Mouse (Mus musculus): Measurements from ENCODE around the gene Car9. TPM values are rescaled to one million over a fixed set of nuclear protein-coding genes. Genes with fewer than 3 reads are reported as not detected.

The Car9 gene
- 4.9 TPM in 2 replicates for polyA plus RNA-seq (2012; rRNA removed)
- polyA plus RNA-seq (2014; fragmentation: Nextera tagmentation; extraction: Ambion mirVana): 1.0 and 1.2 TPM in 2 replicates

DNA sequence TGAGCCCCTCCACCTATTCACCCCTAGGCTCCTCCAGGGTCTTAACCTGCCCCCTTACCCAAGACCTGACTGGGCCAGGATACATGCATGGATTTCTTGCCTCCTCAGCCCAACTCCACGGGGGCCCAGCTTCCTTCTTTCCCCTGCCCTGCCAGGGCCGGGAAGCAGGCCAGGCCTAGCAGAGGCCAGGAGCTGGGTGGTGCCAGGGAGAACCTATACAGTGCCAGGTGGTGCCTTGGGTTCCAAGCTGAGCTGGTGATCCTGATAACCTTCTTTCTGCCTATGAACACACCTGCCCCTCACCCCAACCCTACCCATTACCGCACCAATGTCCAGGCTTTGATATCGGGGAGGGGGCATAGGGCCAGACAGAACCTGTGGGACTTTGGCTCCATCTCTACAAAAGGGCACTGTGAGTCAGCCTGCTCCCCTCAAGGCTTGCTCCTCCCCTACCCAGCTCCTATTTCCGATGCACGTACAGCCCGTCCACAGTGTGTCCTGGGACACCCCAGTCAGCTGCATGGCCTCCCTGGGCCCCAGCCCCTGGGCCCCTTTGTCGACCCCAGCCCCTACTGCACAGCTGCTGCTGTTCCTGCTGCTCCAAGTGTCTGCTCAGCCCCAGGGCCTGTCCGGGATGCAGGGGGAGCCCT is at the start of gene Car9:
TSS of gene Car9 (plus strand) at position 431 of the 650 bp plus-strand sequence.
- Histone ChIP-seq H3K27ac (replicated peaks; ENCODE audit: low read depth, low read length) (no peak within 1 kb of the TSS), H3K9ac (ENCODE audit: low read depth, low read length, severe bottlenecking) (no peak within 1 kb of the TSS)
- no peak for ATAC-seq (ENCODE audit: low FRiP score, low read depth)

DNA sequence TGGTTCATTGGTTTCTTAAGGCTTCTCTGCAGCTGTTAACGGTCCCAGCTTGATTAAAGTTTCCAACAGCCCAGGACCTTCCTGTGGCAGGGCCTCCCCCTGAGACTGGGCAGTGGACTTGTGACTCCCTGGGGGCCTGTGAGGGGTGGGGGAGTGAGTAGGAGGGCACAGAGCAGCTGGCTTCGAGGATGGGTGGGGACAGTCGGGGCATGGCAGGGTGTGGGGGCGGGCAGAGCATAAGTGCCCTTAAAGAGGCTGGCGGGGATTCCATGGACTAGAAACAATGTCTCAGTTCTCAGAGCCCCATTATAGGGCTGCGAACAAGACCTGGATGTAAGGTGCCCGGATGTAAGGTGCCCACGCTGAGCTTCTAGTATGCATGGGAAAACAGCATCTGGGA is 49.6 kb upstream of the Car9 start:
- ATAC-seq (ENCODE audit: low FRiP score, low read depth) (no peak), DNase-seq (ENCODE audit: low spot score) (no peak)
- Histone ChIP-seq H3K4me3 (replicated peaks; ENCODE audit: low read length) (no peak overlapping the region), H3K36me3 (ENCODE audit: control insufficient read depth, insufficient read depth, low read length) (no peaks in the 10 kb centered on the region), H3K4me2 (replicated peaks; ENCODE audit: low read depth, low read length, severe bottlenecking) (no peak overlapping the region), H3K27me3 (ENCODE audit: control insufficient read depth, insufficient read depth, low read length) (peaks cover 29% of the 10 kb centered on the region), H3K4me1 (ENCODE audit: control insufficient read depth, insufficient read depth, low read length) (peaks cover 17% of the 10 kb centered on the region), H3K9me3 (ENCODE audit: control insufficient read depth, low read length) (no peaks in the 10 kb centered on the region), H3K9ac (ENCODE audit: low read depth, low read length, severe bottlenecking) (no peak overlapping the region), H3K27ac (replicated peaks; ENCODE audit: low read depth, low read length) (no peak overlapping the region)
- no peak for TF ChIP-seq POLR2A (IDR thresholded peaks at IDR 0.05; ENCODE audit: borderline replicate concordance, extremely low read depth, insufficient read depth, insufficient read length)
- 18% methylated on average over 8 of the region's 8 CpGs for WGBS

More for the DNA sequence above, at the start of gene Car9:
- 54% methylated on average over 9 of the region's 9 CpGs for WGBS
- no peak for DNase-seq (ENCODE audit: low spot score)
- Histone ChIP-seq H3K4me2 (replicated peaks; ENCODE audit: low read depth, low read length, severe bottlenecking) (peak within 1 kb of the TSS; percentile 77), H3K4me1 (ENCODE audit: control insufficient read depth, insufficient read depth, low read length) (peaks cover 25% of the 10 kb centered on the region), H3K27me3 (ENCODE audit: control insufficient read depth, insufficient read depth, low read length) (no peaks in the 10 kb centered on the region), H3K36me3 (ENCODE audit: control insufficient read depth, insufficient read depth, low read length) (no peaks in the 10 kb centered on the region), H3K4me3 (replicated peaks; ENCODE audit: low read length) (no peak within 1 kb of the TSS; the same call in 1 of the 2 replicates), H3K9me3 (ENCODE audit: control insufficient read depth, low read length) (no peaks in the 10 kb centered on the region)
- no peak for TF ChIP-seq POLR2A (IDR thresholded peaks at IDR 0.05; ENCODE audit: borderline replicate concordance, extremely low read depth, insufficient read depth, insufficient read length)

DNA sequence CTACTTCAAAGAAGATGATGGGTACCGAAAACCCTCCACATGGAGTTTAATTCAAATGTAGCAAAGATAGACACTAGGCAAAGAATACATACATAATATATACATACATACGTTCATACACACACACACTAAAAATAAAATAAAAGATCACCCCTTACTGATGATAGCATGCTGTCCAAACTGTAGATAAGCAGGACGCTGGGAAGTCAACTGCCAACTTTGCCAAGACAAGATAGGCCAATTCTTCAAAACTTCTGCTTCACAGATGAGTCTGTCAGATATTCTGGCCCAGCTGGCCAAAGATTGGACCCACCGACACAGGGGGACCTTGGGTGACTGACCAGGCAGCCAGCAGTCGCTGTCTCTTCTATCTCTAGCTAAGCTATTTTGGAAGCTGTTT is 43.7 kb upstream of the Car9 start:
- Histone ChIP-seq H3K36me3 (ENCODE audit: control insufficient read depth, insufficient read depth, low read length) (no peaks in the 10 kb centered on the region), H3K4me3 (replicated peaks; ENCODE audit: low read length) (no peak overlapping the region), H3K9me3 (ENCODE audit: control insufficient read depth, low read length) (no peaks in the 10 kb centered on the region), H3K9ac (ENCODE audit: low read depth, low read length, severe bottlenecking) (no peak overlapping the region), H3K4me1 (ENCODE audit: control insufficient read depth, insufficient read depth, low read length) (no peaks in the 10 kb centered on the region), H3K27ac (replicated peaks; ENCODE audit: low read depth, low read length) (no peak overlapping the region), H3K27me3 (ENCODE audit: control insufficient read depth, insufficient read depth, low read length) (no peaks in the 10 kb centered on the region), H3K4me2 (replicated peaks; ENCODE audit: low read depth, low read length, severe bottlenecking) (no peak overlapping the region)
- no peak for TF ChIP-seq POLR2A (IDR thresholded peaks at IDR 0.05; ENCODE audit: borderline replicate concordance, extremely low read depth, insufficient read depth, insufficient read length)
- DNase-seq (ENCODE audit: low spot score) (no peak), ATAC-seq (ENCODE audit: low FRiP score, low read depth) (no peak)
- WGBS: 92% methylated on average over 5 of the region's 5 CpGs

DNA sequence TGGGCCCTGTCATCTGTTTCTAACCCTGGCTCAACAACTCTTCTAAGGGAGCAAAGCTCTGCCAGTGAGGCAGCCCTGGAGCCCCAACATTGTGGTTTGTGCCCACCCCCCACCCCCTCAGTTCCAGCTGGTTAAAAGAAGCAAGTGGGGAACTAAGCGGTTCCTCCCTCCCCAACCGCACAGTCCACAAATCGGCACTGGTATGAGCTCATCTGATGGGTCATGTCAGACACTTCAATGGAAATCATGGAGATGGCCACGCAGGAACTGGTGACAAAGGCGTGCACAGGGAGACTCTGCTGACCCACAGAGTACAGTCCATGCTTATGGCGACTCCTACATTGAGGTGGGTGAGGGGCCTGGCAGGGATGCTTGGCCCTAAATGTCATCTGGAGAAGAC is 40.8 kb upstream of the Car9 start:
- H3K9me3 ChIP-seq (ENCODE audit: control insufficient read depth, low read length): no peaks in the 10 kb centered on the region
- TF ChIP-seq POLR2A (IDR thresholded peaks at IDR 0.05; ENCODE audit: borderline replicate concordance, extremely low read depth, insufficient read depth, insufficient read length): no peak
- no peak overlapping the region for H3K4me2 ChIP-seq (replicated peaks; ENCODE audit: low read depth, low read length, severe bottlenecking)
- no peak overlapping the region for H3K9ac ChIP-seq (ENCODE audit: low read depth, low read length, severe bottlenecking)
- no peak overlapping the region for H3K27ac ChIP-seq (replicated peaks; ENCODE audit: low read depth, low read length)
- no peaks in the 10 kb centered on the region for H3K4me1 ChIP-seq (ENCODE audit: control insufficient read depth, insufficient read depth, low read length)
- no peaks in the 10 kb centered on the region for H3K36me3 ChIP-seq (ENCODE audit: control insufficient read depth, insufficient read depth, low read length)
- no peak for DNase-seq (ENCODE audit: low spot score)
- WGBS: 88% methylated on average over 6 of the region's 6 CpGs
- no peak for ATAC-seq (ENCODE audit: low FRiP score, low read depth)
- no peak overlapping the region for H3K4me3 ChIP-seq (replicated peaks; ENCODE audit: low read length)
- H3K27me3 ChIP-seq (ENCODE audit: control insufficient read depth, insufficient read depth, low read length): no peaks in the 10 kb centered on the region

DNA sequence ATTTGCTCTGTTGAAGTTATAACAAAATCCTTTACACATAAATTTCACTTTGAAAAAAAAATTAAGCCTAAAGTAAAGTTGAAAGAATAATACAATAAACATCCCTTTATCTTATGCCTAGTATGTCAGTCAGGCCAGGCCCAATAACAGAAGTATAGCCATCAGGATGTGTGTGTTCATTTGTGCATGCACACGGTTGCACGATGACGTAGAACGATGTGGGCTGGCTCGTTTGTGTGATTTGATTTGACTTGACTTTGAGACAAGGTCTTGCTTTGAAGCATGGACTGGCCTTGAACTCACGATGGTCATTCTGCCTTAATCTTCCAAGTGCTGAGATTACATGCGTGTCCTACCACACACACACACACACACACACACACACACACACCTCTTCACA is 39.9 kb upstream of the Car9 start:
- no peak for ATAC-seq (ENCODE audit: low FRiP score, low read depth)
- no peak for TF ChIP-seq POLR2A (IDR thresholded peaks at IDR 0.05; ENCODE audit: borderline replicate concordance, extremely low read depth, insufficient read depth, insufficient read length)
- no peak overlapping the region for H3K27ac ChIP-seq (replicated peaks; ENCODE audit: low read depth, low read length)
- no peaks in the 10 kb centered on the region for H3K36me3 ChIP-seq (ENCODE audit: control insufficient read depth, insufficient read depth, low read length)
- H3K4me1 ChIP-seq (ENCODE audit: control insufficient read depth, insufficient read depth, low read length): no peaks in the 10 kb centered on the region
- no peaks in the 10 kb centered on the region for H3K9me3 ChIP-seq (ENCODE audit: control insufficient read depth, low read length)
- WGBS: 87% methylated on average over 7 of the region's 7 CpGs
- no peak for DNase-seq (ENCODE audit: low spot score)
- H3K4me3 ChIP-seq (replicated peaks; ENCODE audit: low read length): no peak overlapping the region
- H3K9ac ChIP-seq (ENCODE audit: low read depth, low read length, severe bottlenecking): no peak overlapping the region
- H3K4me2 ChIP-seq (replicated peaks; ENCODE audit: low read depth, low read length, severe bottlenecking): no peak overlapping the region
- H3K27me3 ChIP-seq (ENCODE audit: control insufficient read depth, insufficient read depth, low read length): no peaks in the 10 kb centered on the region
